Mouse (Mus musculus) spleen, postnatal 36 days (tissue): Measurements from ENCODE around the gene Ccdc9b.

Source experiments
- DNase-seq, 2 experiments: peaks; one replicate each; pipeline ENCODE4 v3.0.0; 2022; ENCODE audit warnings: low spot score in 2 of 2, mixed read lengths in 1 of 2

Gene Ccdc9b

GRCm38 (mm10) chr2:118711038-118711494, 51.4 kb downstream of the Ccdc9b start:
- no peak for DNase-seq

- DNase-seq: no peak
Observed at GRCm38 (mm10) chr2:118709655-118710221, 52.7 kb downstream of the Ccdc9b start.

- no peak for DNase-seq
Observed at GRCm38 (mm10) chr2:118708472-118708871, 54.0 kb downstream of the Ccdc9b start.

- no peak for DNase-seq
Observed at GRCm38 (mm10) chr2:118706436-118706835, 56.0 kb downstream of the Ccdc9b start.
